Mouse (Mus musculus) cerebellum, adult 2 months (tissue): ENCODE results near the gene Sash1. TPM values are rescaled to one million over a fixed set of nuclear protein-coding genes. Genes with fewer than 3 reads are reported as not detected.
"Not testable (repeated sequence)": the region's sequence is repeated elsewhere in the genome, so short reads cannot be mapped to it uniquely, and the experiment has no call there.

Experiments used
- DNase-seq, 2 experiments: peaks; one replicate each; pipeline ENCODE4 v3.0.0; 2021
- H3K27ac ChIP-seq: fragments of 200-500 bp; 2 replicates; pipeline ENCODE4 v1.5.1; 2012; ENCODE audit warnings: low read length, control low read depth, inconsistent platforms; ENCODE audit not compliant: insufficient read depth
- H3K27me3 ChIP-seq: fragments of 200-500 bp; 2 replicates; pipeline ENCODE4 v1.6.1; 2012; ENCODE audit warnings: inconsistent platforms, mild to moderate bottlenecking, low read length, moderate library complexity; ENCODE audit not compliant: control insufficient read depth, insufficient read depth
- H3K4me1 ChIP-seq: fragments of 200-500 bp; 2 replicates; pipeline ENCODE4 v1.6.1; 2011; ENCODE audit warnings: low read length; ENCODE audit not compliant: control insufficient read depth, insufficient read depth
- H3K4me3 ChIP-seq: fragments of 200-500 bp; replicated peaks from 2 replicates; pipeline ENCODE3; 2011; ENCODE audit warnings: mild to moderate bottlenecking, low read depth, low read length, control low read depth; ENCODE audit not compliant: insufficient read depth
- CTCF ChIP-seq: fragments of 200-500 bp; IDR thresholded peaks from 2 replicates; pipeline ENCODE4 v1.5.1; 2011; ENCODE audit warnings: low read depth, mild to moderate bottlenecking, control low read depth, low read length, moderate library complexity, borderline replicate concordance; ENCODE audit not compliant: insufficient read depth
- POLR2A ChIP-seq: fragments of 200-500 bp; IDR thresholded peaks from 2 replicates; pipeline ENCODE4 v1.6.1; 2011; ENCODE audit warnings: low read length, control low read depth, borderline replicate concordance; ENCODE audit not compliant: insufficient read depth
- WGBS: fragments of 180-500 bp; shearing (Covaris S2); methylation state at CpG from one replicate; pipeline ENCODE4 v1.1.7; 2018; 5-methylcytosine and 5-hydroxymethylcytosine counted together
- polyA plus RNA-seq: library from polyadenylated mRNA; depleted of rRNA; stranded (reverse); fragments of >200 nt; gene quantifications from 2 replicates; pipeline ENCODE4 v1.2.3, GENCODE M21; 2012

Sash1 gene
- polyA plus RNA-seq, 1 experiment, result 28.0 TPM

- no peaks in the 10 kb centered on the region for H3K4me1 ChIP-seq
- DNase-seq, result peak in 1 of 2 experiments; percentile 14
- no peak overlapping the region for H3K4me3 ChIP-seq
- 42% methylated on average over 13 of the region's 13 CpGs for WGBS
- H3K27me3 ChIP-seq, result no peaks in the 10 kb centered on the region
- no peak overlapping the region for H3K27ac ChIP-seq
- TF ChIP-seq CTCF (no peak), POLR2A (no peak)
Measured at GRCm38 (mm10) chr10:8719345-8719744, 166.5 kb downstream of the Sash1 start.

GRCm38 (mm10) chr10:8718831-8719230 lies 167.0 kb downstream of the Sash1 start:
- Histone ChIP-seq H3K27me3 (no peaks in the 10 kb centered on the region), H3K4me3 (no peak overlapping the region), H3K4me1 (no peaks in the 10 kb centered on the region), H3K27ac (no peak overlapping the region)
- no peak for DNase-seq
- 31% methylated on average over 7 of the region's 7 CpGs for WGBS
- TF ChIP-seq CTCF, result no peak
- no peak for TF ChIP-seq POLR2A

- Histone ChIP-seq H3K4me1 (no peaks in the 10 kb centered on the region), H3K4me3 (no peak overlapping the region), H3K27ac (no peak overlapping the region), H3K27me3 (no peaks in the 10 kb centered on the region)
- WGBS, result 73% methylated on average over 5 of the region's 5 CpGs
- no peak for TF ChIP-seq CTCF
- no peak for TF ChIP-seq POLR2A
- no peak for DNase-seq
Measured at GRCm38 (mm10) chr10:8717171-8717570, 168.7 kb downstream of the Sash1 start.

- WGBS, result 16% methylated on average over 12 of the region's 12 CpGs
- no peak overlapping the region for H3K4me3 ChIP-seq
- TF ChIP-seq CTCF, result peak; percentile 85
- no peak for TF ChIP-seq POLR2A
- no peaks in the 10 kb centered on the region for H3K27me3 ChIP-seq
- no peak overlapping the region for H3K27ac ChIP-seq
- peak; percentile 68 to 78 for DNase-seq
- H3K4me1 ChIP-seq, result no peaks in the 10 kb centered on the region
Measured at GRCm38 (mm10) chr10:8715679-8716284, 170.1 kb downstream of the Sash1 start.

GRCm38 (mm10) chr10:8696636-8697035 lies 189.2 kb downstream of the Sash1 start:
- DNase-seq, result peak in 1 of 2 experiments; percentile 55
- H3K27ac ChIP-seq, H3K27me3 ChIP-seq, H3K4me3 ChIP-seq, H3K4me1 ChIP-seq: not testable (repeated sequence)
- 88% methylated on average over 1 of the region's 1 CpGs for WGBS

GRCm38 (mm10) chr10:8693996-8694500 lies 191.8 kb downstream of the Sash1 start:
- no peak overlapping the region for H3K27ac ChIP-seq
- no peak overlapping the region for H3K4me3 ChIP-seq
- no peak for DNase-seq
- H3K4me1 ChIP-seq, result no peaks in the 10 kb centered on the region
- 50% methylated on average over 7 of the region's 7 CpGs for WGBS
- H3K27me3 ChIP-seq, result no peaks in the 10 kb centered on the region
- no peak for TF ChIP-seq CTCF
- no peak for TF ChIP-seq POLR2A

GRCm38 (mm10) chr10:8693561-8693960 lies 192.3 kb downstream of the Sash1 start:
- H3K4me3 ChIP-seq, result no peak overlapping the region
- H3K27ac ChIP-seq, result no peak overlapping the region
- TF ChIP-seq CTCF (no peak), POLR2A (no peak)
- H3K4me1 ChIP-seq, result no peaks in the 10 kb centered on the region
- WGBS, result 72% methylated on average over 4 of the region's 4 CpGs
- no peaks in the 10 kb centered on the region for H3K27me3 ChIP-seq
- no peak for DNase-seq

GRCm38 (mm10) chr10:8692531-8692930 lies 193.3 kb downstream of the Sash1 start:
- no peak overlapping the region for H3K4me3 ChIP-seq
- WGBS, result 37% methylated on average over 2 of the region's 2 CpGs
- peak in 1 of 2 experiments; percentile 12 for DNase-seq
- no peaks in the 10 kb centered on the region for H3K27me3 ChIP-seq
- TF ChIP-seq POLR2A (no peak), CTCF (no peak)
- H3K4me1 ChIP-seq, result no peaks in the 10 kb centered on the region
- no peak overlapping the region for H3K27ac ChIP-seq
